Mouse (Mus musculus): ENCODE measurements around the gene Nup37.

DNA sequence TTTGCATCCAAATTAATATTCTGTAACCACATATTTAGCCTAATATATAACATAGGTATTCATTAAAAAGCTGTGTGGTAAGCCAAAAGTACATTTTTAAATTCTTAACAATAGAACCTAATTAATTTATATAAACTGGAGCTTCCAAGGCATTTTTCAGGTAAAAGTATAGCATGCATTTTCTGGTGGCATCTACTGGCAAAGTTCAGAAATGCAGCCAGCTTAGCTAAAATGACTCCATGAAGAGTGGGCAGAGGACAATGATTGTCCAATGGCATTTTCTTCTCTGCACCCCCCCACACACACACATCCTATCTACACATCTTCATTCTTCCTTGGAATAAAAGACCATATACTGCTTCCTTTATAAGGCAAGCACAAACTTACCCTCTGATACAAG lies 27.1 kb upstream of the Nup37 start:
- TF ChIP-seq CTCF (IDR thresholded peaks at IDR 0.05; ENCODE audit: control insufficient read depth, insufficient read depth, low read length) (no peak), POLR2A (IDR thresholded peaks at IDR 0.05; ENCODE audit: borderline replicate concordance, control insufficient read depth, low read depth, low read length) (no peak)
